Mouse (Mus musculus) cerebellum, postnatal 4 days (tissue): ENCODE measurements around the gene Adam1b.

Experiments
- DNase-seq, 2 experiments: peaks; one replicate each; pipeline ENCODE4 v3.0.0; 2022; ENCODE audit warnings: low spot score in 2 of 2, mixed read lengths in 1 of 2

Gene Adam1b

GRCm38 (mm10) chr5:121500719-121501118, 2.5 kb downstream of the Adam1b start:
- DNase-seq: no peak

GRCm38 (mm10) chr5:121493305-121493704, 9.9 kb downstream of the Adam1b start:
- DNase-seq: no peak

- DNase-seq: no peak
These were observed 18.4 kb downstream of the Adam1b start for GRCm38 (mm10) chr5:121484801-121485200.

- DNase-seq: no peak
These were observed 25.6 kb downstream of the Adam1b start for GRCm38 (mm10) chr5:121477680-121478079.

GRCm38 (mm10) chr5:121476040-121476439, 27.2 kb downstream of the Adam1b start:
- no peak for DNase-seq

GRCm38 (mm10) chr5:121474610-121475009, 28.6 kb downstream of the Adam1b start:
- DNase-seq: no peak

- DNase-seq: no peak
These were observed 30.8 kb downstream of the Adam1b start for GRCm38 (mm10) chr5:121472411-121472810.

GRCm38 (mm10) chr5:121469566-121469965, 33.7 kb downstream of the Adam1b start:
- DNase-seq: no peak

GRCm38 (mm10) chr5:121463601-121464250, 39.5 kb downstream of the Adam1b start:
- no peak for DNase-seq

GRCm38 (mm10) chr5:121462967-121463366, 40.3 kb downstream of the Adam1b start:
- DNase-seq: no peak

- DNase-seq: no peak
These were observed 41.1 kb downstream of the Adam1b start for GRCm38 (mm10) chr5:121462171-121462502.

GRCm38 (mm10) chr5:121461339-121462170, 41.7 kb downstream of the Adam1b start:
- no peak for DNase-seq

- DNase-seq: no peak
These were observed 47.5 kb downstream of the Adam1b start for GRCm38 (mm10) chr5:121455510-121456265.

GRCm38 (mm10) chr5:121454503-121454782, 48.8 kb downstream of the Adam1b start:
- DNase-seq: no peak

GRCm38 (mm10) chr5:121453743-121454502, 49.3 kb downstream of the Adam1b start:
- DNase-seq: no peak

GRCm38 (mm10) chr5:121452906-121453305, 50.3 kb downstream of the Adam1b start:
- no peak for DNase-seq

GRCm38 (mm10) chr5:121452026-121452869, 51.0 kb downstream of the Adam1b start, which contains the start of gene Erp29:
Gene Erp29 (minus strand): TSS chr5:121452506.
- peak; percentile 97 to 99 for DNase-seq

GRCm38 (mm10) chr5:121451644-121452025, 51.6 kb downstream of the Adam1b start, which contains the start of gene Tmem116:
Gene Tmem116 (plus strand): TSS chr5:121451893.
- peak in 1 of 2 experiments; percentile 34 for DNase-seq

GRCm38 (mm10) chr5:121451203-121451602, 52.0 kb downstream of the Adam1b start:
- DNase-seq: no peak

- no peak for DNase-seq
These were observed 52.8 kb downstream of the Adam1b start for GRCm38 (mm10) chr5:121450476-121450875.
